ENCODE assay signal across 8 mouse cellular contexts in the genomic region with DNA sequence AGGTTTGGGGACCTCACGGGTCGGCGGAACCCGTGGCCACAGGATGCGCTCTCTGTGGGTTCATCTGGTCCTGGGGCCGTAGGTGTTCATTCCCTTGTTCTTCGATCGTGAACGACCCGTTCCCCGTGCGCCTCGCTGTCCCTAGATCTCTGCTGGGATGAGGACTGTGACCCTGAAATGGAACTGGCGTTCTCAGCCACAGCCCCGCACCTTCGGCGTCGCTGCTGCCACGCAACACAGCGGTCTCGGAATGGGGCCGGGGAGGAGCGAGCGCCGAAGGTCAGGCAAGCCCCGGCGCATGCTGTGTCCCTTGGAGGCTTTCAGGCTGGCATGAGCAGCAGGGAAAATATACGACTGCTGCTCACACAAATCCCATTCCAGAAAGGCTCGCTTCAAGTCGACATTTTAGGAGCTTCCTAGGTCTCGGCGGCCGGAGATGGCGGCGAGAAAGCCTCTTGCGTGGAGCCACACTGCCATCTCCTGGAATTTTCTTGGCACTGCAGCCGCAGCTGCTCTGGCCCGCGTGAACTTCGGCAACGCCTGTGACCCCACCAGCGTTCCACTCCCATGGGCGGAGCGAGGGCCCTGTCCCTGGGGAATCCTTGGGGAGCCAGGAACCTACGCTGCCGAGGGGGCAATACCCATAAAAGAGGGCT. TPM values are rescaled to one million over a fixed set of nuclear protein-coding genes. Genes with fewer than 3 reads are reported as not detected.
DNase-seq lines count a peak whose midpoint lies in the region; ATAC-seq and TF ChIP-seq lines count a peak whose summit lies in the region.

TSS of gene Hoxa7 (minus strand) at position 518 of the 656 bp plus-strand sequence.

- H3K9ac ChIP-seq in heart, embryonic 11.5 days (ENCODE audit: low read depth, low read length): no peak within 1 kb of the TSS
- H3K9ac ChIP-seq in kidney, embryonic 16.5 days (replicated peaks; ENCODE audit: low read length): peak within 1 kb of the TSS; percentile 95

- TF ChIP-seq CTCF in C2C12 (IDR thresholded peaks at IDR 0.05; ENCODE audit: control insufficient read depth, insufficient read depth, insufficient read length): peak; percentile 94

- H3ac ChIP-seq in C2C12 (ENCODE audit: control insufficient read depth, insufficient read length, low read depth): peak within 1 kb of the TSS; percentile 92

- peaks cover 11% of the 10 kb centered on the region for H3K36me3 ChIP-seq in C2C12 (ENCODE audit: control insufficient read depth, insufficient read depth)
- no peaks in the 10 kb centered on the region for H3K36me3 ChIP-seq in erythroblast, embryonic 14.5 days (ENCODE audit: control insufficient read depth)
- no peaks in the 10 kb centered on the region for H3K36me3 ChIP-seq in heart, embryonic 11.5 days (ENCODE audit: control insufficient read depth, insufficient read depth, low read length)
- H3K36me3 ChIP-seq in kidney, embryonic 16.5 days (ENCODE audit: insufficient read depth, low read length): 0 out of 2 replicates have a peak, but pooled peaks cover 7% of the 10 kb centered on the region

- no peak within 1 kb of the TSS for H3K27ac ChIP-seq in heart, embryonic 11.5 days (ENCODE audit: low read depth, low read length)
- H3K27ac ChIP-seq in kidney, embryonic 16.5 days (ENCODE audit: low read length): peak within 1 kb of the TSS; percentile 97

- peak within 1 kb of the TSS; percentile 76 for H3K4me3 ChIP-seq in C2C12 (ENCODE audit: insufficient read depth, poor library complexity, severe bottlenecking)
- H3K4me3 ChIP-seq in erythroblast, embryonic 14.5 days (replicated peaks): peak within 1 kb of the TSS; percentile 44
- peak within 1 kb of the TSS; percentile 57 for H3K4me3 ChIP-seq in heart, embryonic 11.5 days (ENCODE audit: low read depth, low read length)
- H3K4me3 ChIP-seq in kidney, embryonic 16.5 days (ENCODE audit: low read length): peak within 1 kb of the TSS; percentile 63

- WGBS in heart, embryonic 11.5 days (ENCODE audit: insufficient replicate concordance): 2% methylated on average over 46 of the region's 46 CpGs
- under 1% methylated on average over 46 of the region's 46 CpGs for WGBS in kidney, embryonic 16.5 days

- H3K79me3 ChIP-seq in C2C12 (ENCODE audit: low read depth): peaks cover 30% of the 10 kb centered on the region

- H3K4me1 ChIP-seq in erythroblast, embryonic 14.5 days (ENCODE audit: control insufficient read depth): peaks cover 3% of the 10 kb centered on the region
- peaks cover 9% of the 10 kb centered on the region; the same call in 1 of the 2 replicates for H3K4me1 ChIP-seq in heart, embryonic 11.5 days (ENCODE audit: control insufficient read depth, insufficient read depth, low read length)
- H3K4me1 ChIP-seq in kidney, embryonic 16.5 days (ENCODE audit: insufficient read depth, low read length): peaks cover 34% of the 10 kb centered on the region

- ATAC-seq in heart, embryonic 11.5 days (replicated peaks; ENCODE audit: insufficient number of reproducible peaks, low FRiP score, low TSS enrichment): 0 out of 2 replicates have a peak, but pooled peaks have one; percentile 7
- peak; percentile 28 for ATAC-seq in kidney, embryonic 16.5 days (ENCODE audit: low FRiP score, low TSS enrichment)

- H3K79me2 ChIP-seq in C2C12 (ENCODE audit: control insufficient read depth, insufficient read depth): peaks cover 65% of the 10 kb centered on the region

- DNase-seq in brain, adult 2 months (ENCODE audit: low read depth, low spot score): peak; percentile 86
- peak; percentile 73 for DNase-seq in liver
- DNase-seq in monocyte, adult 2 months (ENCODE audit: low read depth in 1 of 2, low spot score in 2 of 2): peak; percentile 43 to 80
- peak; percentile 59 to 76 for DNase-seq in spleen, postnatal 14 days (ENCODE audit: low spot score in 2 of 2)

- no peaks in the 10 kb centered on the region for H3K27me3 ChIP-seq in C2C12 (ENCODE audit: control insufficient read depth, insufficient read depth, insufficient read length)
- H3K27me3 ChIP-seq in erythroblast, embryonic 14.5 days (ENCODE audit: control insufficient read depth): peaks cover 100% of the 10 kb centered on the region
- H3K27me3 ChIP-seq in heart, embryonic 11.5 days (ENCODE audit: control insufficient read depth, insufficient read depth, low read length): peaks cover 100% of the 10 kb centered on the region
- H3K27me3 ChIP-seq in kidney, embryonic 16.5 days (ENCODE audit: insufficient read depth, low read length): no peaks in the 10 kb centered on the region

- peaks cover 9% of the 10 kb centered on the region for H3K9me3 ChIP-seq in erythroblast, embryonic 14.5 days (ENCODE audit: control insufficient read depth, low read length)
- H3K9me3 ChIP-seq in heart, embryonic 11.5 days (replicated peaks; ENCODE audit: control insufficient read depth, low read length): no peaks in the 10 kb centered on the region
- no peaks in the 10 kb centered on the region for H3K9me3 ChIP-seq in kidney, embryonic 16.5 days (ENCODE audit: low read length)

- H3K4me2 ChIP-seq in heart, embryonic 11.5 days: peak within 1 kb of the TSS; percentile 89
- peak within 1 kb of the TSS; percentile 81 for H3K4me2 ChIP-seq in kidney, embryonic 16.5 days (replicated peaks; ENCODE audit: low read depth, low read length)

TF ChIP-seq in C2C12, 6 proteins besides CTCF, POLR2A, EP300 and RAD21:
- TF ChIP-seq MYOG (IDR thresholded peaks at IDR 0.05; ENCODE audit: control insufficient read depth, extremely low read depth, insufficient read length) (no peak), USF1 (IDR thresholded peaks at IDR 0.05; ENCODE audit: low read depth) (no peak), FOSL1 (IDR thresholded peaks at IDR 0.05; ENCODE audit: insufficient read depth, low read length, poor library complexity, severe bottlenecking) (no peak), CEBPB (IDR thresholded peaks at IDR 0.05; ENCODE audit: low read depth) (no peak), MAX (IDR thresholded peaks at IDR 0.05) (peak; percentile 42), MYOD1 (IDR thresholded peaks at IDR 0.05; ENCODE audit: control insufficient read depth, insufficient read length, low read depth) (peak; percentile 40)

RNA-seq across cellular contexts. Expression of gene Hoxa7, which starts in this region (rescaled TPM):
- 7.5 TPM for polyA plus RNA-seq in C2C12 (2012; fragmentation: generic; extraction: Trizol)
- polyA plus RNA-seq in erythroblast, embryonic 14.5 days (2012): 0.02 TPM in 1 of 2 replicates, not detected in the other
- polyA plus RNA-seq in heart, embryonic 11.5 days (2014; fragmentation: Nextera tagmentation; extraction: Ambion mirVana): 0.49 TPM in 2 replicates
- 25.7 and 27.5 TPM in 2 replicates for polyA plus RNA-seq in kidney, embryonic 16.5 days (2015; fragmentation: Nextera tagmentation; extraction: Ambion mirVana)

Comparison
In these comparisons a context has a peak if more than half of its experiments do, and no peak if none do; other contexts are left out.
1. Peak in ATAC-seq, H3K4me3 ChIP-seq and H3K4me2 ChIP-seq in heart, embryonic 11.5 days; RNA of the gene not detected or under 1 TPM.